Mouse (Mus musculus) layer of hippocampus, adult 6 months (tissue): ENCODE data around the gene Pskh1. TPM values are rescaled to one million over a fixed set of nuclear protein-coding genes. Genes with fewer than 3 reads are reported as not detected.

Experiments used
- long read RNA-seq, 2 experiments: library from polyadenylated mRNA; unstranded; transcript quantifications; one replicate each; pipeline ENCODE4 v2.0.0; 2019 to 2020
- microRNA-seq: library from miRNA; unstranded; fragments of <30 nt; microRNA quantifications from one replicate; pipeline ENCODE4 v1.2.0, GENCODE M21; 2020
- polyA plus RNA-seq: library from polyadenylated mRNA; unstranded; fragments of <200 nt; fragmentation: Nextera tagmentation; gene quantifications from 2 replicates; pipeline ENCODE4 v1.2.3, GENCODE M21; 2021

Gene Pskh1
- polyA plus RNA-seq, result 3.7 and 4.3 TPM in 2 replicates
- long read RNA-seq, experiment 1, partial matches to known transcripts, result 1 of 5 reads
- long read RNA-seq, experiment 1, other reads (novel, unspliced or antisense), result 0 of 5 reads
- long read RNA-seq, experiment 2, transcript Pskh1-201 (3 exons, 3,255 nt), result major isoform, 25 of 38 reads
- long read RNA-seq, experiment 2, partial matches to known transcripts, result 9 of 38 reads
- long read RNA-seq, experiment 2, other reads (novel, unspliced or antisense), result 4 of 38 reads

DNA sequence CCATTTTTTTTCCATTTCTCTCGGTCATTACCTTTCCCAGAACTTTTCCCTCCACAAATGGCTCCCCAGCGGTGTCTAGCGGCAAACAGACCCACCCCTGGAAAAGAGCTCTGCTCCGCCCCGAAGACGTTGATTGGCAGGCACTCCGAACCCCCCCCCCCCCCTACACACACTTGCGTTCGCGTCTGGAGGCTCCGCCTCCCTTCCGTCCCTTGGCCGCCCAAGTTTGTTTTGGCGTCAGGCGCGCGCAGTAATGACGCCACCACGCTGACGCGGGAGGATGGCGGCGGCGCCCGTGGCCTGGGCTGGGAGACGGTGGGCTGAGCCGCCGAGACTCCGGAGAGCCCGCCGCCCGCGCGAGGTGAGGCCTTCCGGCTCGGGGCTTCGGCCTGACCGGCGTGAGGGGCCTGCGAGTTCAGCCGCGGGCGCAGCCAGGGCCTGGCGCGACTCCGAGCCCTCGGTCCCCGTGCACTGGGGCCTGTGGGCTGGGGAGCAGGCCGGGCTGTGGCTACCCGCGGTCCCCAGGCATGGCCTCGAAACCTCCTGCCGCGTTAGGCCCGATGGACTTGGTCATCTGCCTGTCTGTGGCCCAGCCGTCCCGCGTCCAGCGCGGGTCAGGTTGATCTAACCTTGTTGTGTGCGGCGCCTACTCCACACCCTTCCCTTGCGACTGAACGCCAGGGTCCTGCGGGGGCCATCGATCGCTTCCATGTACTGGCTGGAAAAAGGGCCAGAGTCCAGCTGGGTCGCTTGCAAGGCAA is at the start of gene Pskh1:
Gene Pskh1 (plus strand): TSS at position 262 of the 761 bp plus-strand sequence.

GRCm38 (mm10) chr8:105853178-105853577 is 47.1 kb upstream of the Pskh1 start, which contains the start of gene Cenpt:
Cenpt (minus strand) TSS chr8:105853278.

DNA sequence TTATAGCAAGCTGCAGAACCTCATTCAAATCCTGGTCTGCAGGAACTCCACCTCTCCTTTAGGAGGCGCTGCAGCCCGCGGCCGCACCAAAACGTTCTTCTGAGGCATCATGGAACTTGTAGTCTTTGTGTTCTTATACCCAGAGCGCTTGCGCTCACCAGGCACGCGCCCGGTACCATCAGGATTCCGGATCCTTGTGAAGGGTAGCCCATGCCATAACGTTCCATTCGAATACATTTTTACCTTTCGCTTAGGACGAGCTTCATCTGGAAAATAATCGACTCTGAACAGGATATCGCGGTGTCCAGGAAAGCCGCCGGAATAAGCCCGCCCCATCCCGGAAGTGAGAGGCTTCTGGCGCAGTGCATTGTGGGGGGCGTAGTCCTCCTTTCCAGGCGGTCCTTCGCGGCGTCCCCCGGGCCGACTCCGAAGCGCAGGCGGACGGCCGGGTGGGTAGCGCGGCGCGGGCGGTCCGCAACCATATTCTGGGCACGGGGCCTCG is 45.5 kb upstream of the Pskh1 start, which contains the start of gene Thap11:
Gene Thap11 (plus strand): TSS at position 418 of the 502 bp plus-strand sequence.

DNA sequence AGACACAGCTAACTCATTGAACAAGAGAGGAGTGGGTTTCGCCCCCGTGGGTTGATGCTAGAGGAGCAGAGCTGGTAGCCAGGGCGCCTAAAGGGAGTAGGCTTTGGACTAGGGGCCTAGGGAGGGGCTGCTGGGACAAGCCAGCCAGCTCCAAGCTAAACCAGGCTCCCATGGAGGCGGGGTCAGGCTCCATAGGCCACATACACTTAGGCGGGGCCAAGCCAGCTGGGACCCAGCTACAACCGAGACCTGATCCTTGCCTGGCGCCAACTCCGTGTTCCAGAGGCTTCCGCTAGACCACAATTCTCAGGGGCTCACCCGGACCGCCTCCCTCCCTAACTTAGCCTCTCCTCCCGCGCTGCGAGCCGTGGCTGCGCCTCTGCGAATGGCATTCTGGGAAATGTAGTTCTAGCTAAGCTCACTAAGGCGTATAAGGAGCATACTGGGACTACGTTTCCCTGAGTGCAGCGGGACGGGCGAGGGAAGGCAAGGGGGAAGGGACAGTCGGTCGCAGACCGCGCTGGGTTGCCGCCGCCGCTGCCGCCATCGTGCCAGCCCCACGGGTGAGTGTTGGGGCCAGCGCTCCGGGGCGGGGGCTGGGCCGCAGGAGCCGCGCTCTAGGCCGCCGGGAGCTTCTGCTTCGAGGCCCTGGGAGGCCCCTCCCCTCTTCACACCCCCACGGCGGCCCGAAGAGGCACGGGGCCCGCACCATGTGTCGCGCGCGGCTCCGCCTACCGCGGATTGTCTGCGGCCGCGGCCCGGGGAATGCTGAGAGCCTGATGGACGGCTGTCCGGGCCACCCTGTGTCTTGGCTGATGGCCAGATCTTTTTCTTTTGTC is 39.9 kb upstream of the Pskh1 start, which contains the start of gene Nutf2:
Gene Nutf2 (plus strand): TSS at position 438 of the 839 bp plus-strand sequence.

DNA sequence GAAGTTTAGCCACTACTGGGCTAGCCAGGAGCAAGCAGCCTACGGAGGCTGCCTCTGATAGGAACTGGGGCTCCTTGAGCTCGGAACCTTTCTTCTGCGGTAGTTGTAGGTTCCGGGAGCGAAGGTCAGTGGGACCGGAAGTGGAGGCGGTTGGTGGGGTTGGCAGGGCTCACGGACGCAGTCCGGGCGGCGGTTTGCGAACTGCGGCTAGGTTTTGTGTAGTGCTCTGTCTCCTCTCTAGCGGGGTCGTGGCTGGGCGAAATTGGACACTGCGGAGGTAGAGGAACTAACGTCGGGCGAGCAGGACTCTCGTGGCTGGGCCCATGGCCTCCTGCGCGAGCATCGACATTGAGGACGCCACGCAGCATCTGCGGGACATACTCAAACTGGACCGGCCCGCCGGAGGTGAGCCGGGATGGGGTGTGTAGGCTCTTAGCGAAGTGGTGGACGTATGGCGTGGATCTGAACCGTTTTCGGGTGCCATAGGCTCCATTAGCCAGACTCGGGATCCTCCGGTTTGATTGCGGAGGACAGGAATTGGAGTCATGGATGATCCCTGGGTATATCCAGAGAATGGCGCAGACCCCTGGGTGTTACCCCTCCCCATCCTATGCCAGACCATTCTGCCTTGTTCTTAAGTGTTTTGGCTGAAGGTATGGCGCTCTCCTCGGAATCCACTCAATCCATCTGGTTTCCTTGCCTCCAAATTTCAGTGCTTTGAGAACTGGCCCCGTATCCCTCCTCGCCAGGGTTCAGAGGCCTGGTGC is 19.3 kb upstream of the Pskh1 start, which contains the start of gene Edc4:
Gene Edc4 (plus strand): TSS at position 128 of the 767 bp plus-strand sequence.

DNA sequence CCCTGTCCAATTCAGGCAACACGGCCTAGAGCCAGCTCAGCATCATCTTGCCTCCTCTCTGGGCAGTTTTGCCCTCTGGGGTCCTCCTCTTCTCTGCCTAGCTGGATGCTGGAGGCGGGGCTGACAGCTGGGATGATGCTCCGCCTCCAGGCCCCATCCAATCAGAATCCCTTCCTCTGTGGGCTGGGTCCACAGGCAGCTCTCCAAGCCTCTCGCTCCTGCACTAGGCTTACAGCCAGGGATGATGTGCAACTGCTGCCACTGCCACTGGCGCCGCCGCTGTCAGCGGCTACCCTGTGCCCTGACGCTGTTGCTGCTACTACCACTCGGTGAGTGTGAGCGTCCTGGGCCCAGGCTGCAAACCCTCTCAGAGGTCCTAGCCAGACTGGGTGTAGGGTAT is 6.9 kb upstream of the Pskh1 start, which contains the start of gene Nrn1l:
Gene Nrn1l (plus strand): TSS at position 229 of the 400 bp plus-strand sequence.

DNA sequence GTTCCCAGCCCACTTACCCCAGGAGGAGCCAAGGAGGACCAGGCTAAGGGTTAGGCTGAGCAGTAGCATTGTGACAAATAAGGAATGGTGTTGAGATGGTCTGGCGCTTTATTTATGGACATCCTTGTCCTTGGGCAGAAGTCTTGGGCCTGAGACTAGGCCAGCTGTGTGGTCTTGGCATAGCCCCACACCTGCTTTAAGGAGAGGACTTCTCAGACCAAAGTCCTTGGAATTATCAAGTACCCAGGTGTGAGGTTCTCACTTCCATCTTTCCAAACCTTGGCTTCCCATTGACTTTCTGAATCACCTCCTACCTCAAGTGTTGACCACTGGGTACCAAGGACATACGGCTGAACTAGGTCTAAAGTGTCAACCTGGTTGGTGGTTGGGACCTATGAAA is 33.5 kb downstream of the Pskh1 start, which contains the start of gene Ctrl:
Gene Ctrl (minus strand): TSS at position 101 of the 400 bp plus-strand sequence.

GRCm38 (mm10) chr8:105938306-105938669 is 38.0 kb downstream of the Pskh1 start, which contains the start of gene Psmb10:
Psmb10 (minus strand) TSS chr8:105938444.

GRCm38 (mm10) chr8:105943321-105943739 is 43.1 kb downstream of the Pskh1 start, which contains the start of gene Lcat:
Lcat (minus strand) TSS chr8:105943382.

DNA sequence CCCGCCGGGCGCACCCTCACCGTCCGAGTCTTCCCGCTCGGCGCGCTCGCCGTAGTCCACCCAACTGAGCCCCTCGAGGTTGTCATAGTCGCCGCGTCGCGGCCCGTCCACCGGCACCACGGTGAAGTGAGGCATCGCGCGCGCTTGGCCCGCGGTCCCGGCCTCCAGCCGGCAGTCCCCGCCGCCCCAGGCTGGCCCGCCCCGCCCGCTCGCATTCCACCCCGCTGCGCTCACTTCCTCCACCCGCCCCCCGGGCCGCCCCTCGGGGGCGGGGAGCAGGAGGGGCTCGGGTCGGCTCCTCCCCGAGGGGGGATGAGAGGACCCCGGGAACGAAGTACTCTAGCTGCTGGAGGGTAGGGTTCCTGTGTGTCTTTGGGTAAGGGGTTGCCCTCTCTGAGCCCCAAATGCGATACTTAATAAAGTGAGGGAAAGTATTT is 65.7 kb downstream of the Pskh1 start, which contains the start of gene Slc12a4:
Gene Slc12a4 (minus strand): TSS at position 193 of the 437 bp plus-strand sequence.

GRCm38 (mm10) chr8:105979325-105979724 is 79.1 kb downstream of the Pskh1 start, which contains the start of gene Dpep3:
Dpep3 (minus strand) TSS chr8:105979429.

Small RNA genes within 50 kb of the gene (microRNA-seq; reads per million reads assigned to microRNA genes)
- gene Mir7074, result not detected

Other genes starting within 250 kb of the Pskh1 start
- 20.9 and 32.8 TPM in 2 replicates for gene Carmil2, start 214.2 kb upstream of the Pskh1 start, polyA plus RNA-seq
- gene Acd, start 199.3 kb upstream of the Pskh1 start, polyA plus RNA-seq, result 32.5 and 41.3 TPM in 2 replicates
- 67.5 and 73.3 TPM in 2 replicates for gene Pard6a, start 199.3 kb upstream of the Pskh1 start, polyA plus RNA-seq
- gene 4933405L10Rik, start 192.8 kb upstream of the Pskh1 start, polyA plus RNA-seq, result 0.18 and 0.19 TPM in 2 replicates
- 5.8 and 6.3 TPM in 2 replicates for gene Enkd1, start 192.2 kb upstream of the Pskh1 start, polyA plus RNA-seq
- 18.4 and 20.8 TPM in 2 replicates for gene Gfod2, start 141.8 kb upstream of the Pskh1 start, polyA plus RNA-seq
- gene Ranbp10, start 73.1 kb upstream of the Pskh1 start, polyA plus RNA-seq, result 3.1 TPM in 2 replicates
- 0.36 and 0.59 TPM in 2 replicates for gene Tsnaxip1, start 72.7 kb upstream of the Pskh1 start, polyA plus RNA-seq
- gene Cenpt, start 47.2 kb upstream of the Pskh1 start, polyA plus RNA-seq, result 10.9 and 12.0 TPM in 2 replicates
- gene Thap11, start 45.3 kb upstream of the Pskh1 start, polyA plus RNA-seq, result 45.1 and 53.6 TPM in 2 replicates
- gene Nutf2, start 39.9 kb upstream of the Pskh1 start, polyA plus RNA-seq, result 144 and 150 TPM in 2 replicates
- gene Edc4, start 19.6 kb upstream of the Pskh1 start, polyA plus RNA-seq, result 19.7 and 20.7 TPM in 2 replicates
- 3.4 and 3.6 TPM in 2 replicates for gene Nrn1l, start 6.9 kb upstream of the Pskh1 start, polyA plus RNA-seq
- not detected in 2 replicates for gene Ctrl, start 33.4 kb downstream of the Pskh1 start, polyA plus RNA-seq
- 132 and 140 TPM in 2 replicates for gene Psmb10, start 38.0 kb downstream of the Pskh1 start, polyA plus RNA-seq
- 27.6 and 35.6 TPM in 2 replicates for gene Lcat, start 42.9 kb downstream of the Pskh1 start, polyA plus RNA-seq
- gene Slc12a4, start 65.7 kb downstream of the Pskh1 start, polyA plus RNA-seq, result 11.5 and 14.0 TPM in 2 replicates
- gene Dpep3, start 79.0 kb downstream of the Pskh1 start, polyA plus RNA-seq, result not detected in 2 replicates
- gene Dus2, start 90.9 kb downstream of the Pskh1 start, polyA plus RNA-seq, result 14.8 and 18.1 TPM in 2 replicates
- not detected in 2 replicates for gene Dpep2nb, start 105.5 kb downstream of the Pskh1 start, polyA plus RNA-seq
- gene Ddx28, start 111.4 kb downstream of the Pskh1 start, polyA plus RNA-seq, result 16.3 and 18.7 TPM in 2 replicates
- gene Nfatc3, start 158.4 kb downstream of the Pskh1 start, polyA plus RNA-seq, result 3.4 and 3.5 TPM in 2 replicates
- gene Esrp2, start 236.5 kb downstream of the Pskh1 start, polyA plus RNA-seq, result not detected in 2 replicates
- gene Pla2g15, start 250.0 kb downstream of the Pskh1 start, polyA plus RNA-seq, result 7.8 and 8.0 TPM in 2 replicates